Mouse (Mus musculus) CH12.LX (cell line): ENCODE results near the gene Ncdn.

Source experiments
- BHLHE40 ChIP-seq: IDR thresholded peaks from 2 replicates; pipeline ENCODE4 v1.6.1; 2011; ENCODE audit warnings: mild to moderate bottlenecking, low read depth, low read length, improper control_type of control experiment
- CTCF ChIP-seq, 2 experiments: IDR thresholded peaks in 1 of 2; conservative IDR thresholded peaks in 1 of 2; 2 replicates each; pipeline ENCODE4 v1.5.1; 2011 to 2012; ENCODE audit warnings: low read depth in 2 of 2, low read length in 2 of 2, improper control_type of control experiment in 1 of 2, inconsistent platforms in 1 of 2, mild to moderate bottlenecking in 1 of 2, moderate library complexity in 1 of 2
- EP300 ChIP-seq: IDR thresholded peaks from 2 replicates; pipeline ENCODE4 v1.6.1; 2011; ENCODE audit warnings: low read length, improper control_type of control experiment
- ETS1 ChIP-seq: conservative IDR thresholded peaks from 2 replicates; pipeline ENCODE4 v1.6.1; 2012; ENCODE audit warnings: low read depth, mild to moderate bottlenecking, inconsistent platforms, low read length, improper control_type of control experiment, moderate library complexity
- GABPA ChIP-seq: IDR thresholded peaks from 2 replicates; pipeline ENCODE4 v1.6.1; 2012; ENCODE audit warnings: low read depth, low read length, improper control_type of control experiment, inconsistent platforms; ENCODE audit not compliant: insufficient replicate concordance
- MEF2A ChIP-seq: IDR thresholded peaks from 2 replicates; pipeline ENCODE4 v1.6.1; 2014; ENCODE audit warnings: low read depth, mild to moderate bottlenecking, inconsistent platforms, low read length, improper control_type of control experiment, borderline replicate concordance
- NELFE ChIP-seq: IDR thresholded peaks from 2 replicates; pipeline ENCODE4 v1.6.1; 2011; ENCODE audit warnings: low read depth, low read length, improper control_type of control experiment
- POLR2A ChIP-seq: IDR thresholded peaks from 2 replicates; pipeline ENCODE4 v1.6.1; 2011; ENCODE audit warnings: low read depth, mild to moderate bottlenecking, improper control_type of control experiment, low read length
- POLR2AphosphoS2 ChIP-seq: IDR thresholded peaks from 2 replicates; pipeline ENCODE4 v1.6.1; 2011; ENCODE audit warnings: low read depth, low read length, improper control_type of control experiment
- SMC3 ChIP-seq: IDR thresholded peaks from 2 replicates; pipeline ENCODE4 v1.6.1; 2011; ENCODE audit warnings: low read depth, low read length, improper control_type of control experiment
- TBP ChIP-seq: conservative IDR thresholded peaks from 2 replicates; pipeline ENCODE4 v1.6.1; 2011; ENCODE audit warnings: low read depth, low read length, improper control_type of control experiment
- UBTF ChIP-seq: IDR thresholded peaks from 2 replicates; pipeline ENCODE4 v1.6.1; 2012; ENCODE audit warnings: low read depth, mild to moderate bottlenecking, inconsistent platforms, low read length, improper control_type of control experiment, moderate library complexity
- ZC3H11A ChIP-seq: IDR thresholded peaks from 2 replicates; pipeline ENCODE4 v1.6.1; 2012; ENCODE audit warnings: low read depth, mild to moderate bottlenecking, inconsistent platforms, low read length, improper control_type of control experiment
- ZNF384 ChIP-seq: IDR thresholded peaks from 2 replicates; pipeline ENCODE4 v1.6.1; 2012; ENCODE audit warnings: low read depth, low read length, improper control_type of control experiment, inconsistent platforms

- TF ChIP-seq POLR2AphosphoS2 (no peak), EP300 (no peak), CTCF (conservative IDR thresholded peaks at IDR 0.05 in 1 of 2, IDR thresholded peaks at IDR 0.05 in 1 of 2; ENCODE audit: low read depth in 2 of 2, low read length in 2 of 2) (no peak), POLR2A (no peak), ETS1 (no peak), TBP (no peak), SMC3 (no peak), NELFE (no peak), MEF2A (no peak), GABPA (no peak), BHLHE40 (no peak), ZNF384 (no peak), UBTF (no peak), ZC3H11A (no peak)
Observed at GRCm38 (mm10) chr4:126748381-126748780, 4.9 kb downstream of the Ncdn start.
